Mouse (Mus musculus): ENCODE measurements around the gene Mtrex.
A peak's percentile ranks its signal among the peaks of the same experiment; 100 is the strongest.

The Mtrex gene

DNA sequence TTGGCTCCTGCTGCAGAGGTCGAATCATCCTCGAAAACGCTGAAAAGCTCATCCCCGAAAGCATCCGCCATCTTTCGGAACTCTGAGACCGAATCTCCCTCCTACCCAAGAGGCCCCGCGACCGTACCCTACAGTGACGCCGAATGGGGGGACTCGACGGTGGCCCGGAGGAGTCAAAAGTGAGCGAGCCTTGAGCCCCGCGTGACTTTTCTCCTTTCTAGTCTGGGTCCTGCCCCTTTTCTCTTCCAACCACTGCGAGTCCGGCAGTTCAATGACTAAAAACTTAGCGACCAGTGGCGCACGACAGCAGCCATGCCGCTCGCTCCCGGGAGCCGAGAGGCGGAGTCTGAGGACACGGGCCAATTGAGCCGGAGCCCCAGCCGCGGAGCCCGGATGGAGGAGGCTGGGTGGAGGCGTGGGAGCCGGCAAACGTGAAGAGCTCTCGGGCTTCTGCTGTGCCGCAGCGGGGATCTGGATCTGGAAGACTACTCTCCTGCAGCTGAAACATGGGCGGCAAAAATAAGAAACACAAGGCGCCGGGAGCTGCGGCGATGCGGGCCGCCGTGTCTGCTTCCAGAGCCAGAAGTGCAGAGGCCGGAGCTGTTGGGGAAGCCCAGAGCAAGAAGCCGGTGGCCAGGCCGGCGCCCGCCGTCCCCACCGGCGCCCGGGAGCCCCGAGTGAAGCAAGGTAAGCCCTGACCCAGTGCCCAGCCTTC, at the start of gene Mtrex, which contains the start of gene Dhx29:
Gene Mtrex, minus strand, starts transcription at position 112 of the 715 bp plus-strand sequence.
Gene Dhx29, plus strand, starts transcription at position 168 of the 715 bp plus-strand sequence.
- DNase-seq (ENCODE audit: low spot score in 2 of 2), result peak; percentile 99 to 100

DNA sequence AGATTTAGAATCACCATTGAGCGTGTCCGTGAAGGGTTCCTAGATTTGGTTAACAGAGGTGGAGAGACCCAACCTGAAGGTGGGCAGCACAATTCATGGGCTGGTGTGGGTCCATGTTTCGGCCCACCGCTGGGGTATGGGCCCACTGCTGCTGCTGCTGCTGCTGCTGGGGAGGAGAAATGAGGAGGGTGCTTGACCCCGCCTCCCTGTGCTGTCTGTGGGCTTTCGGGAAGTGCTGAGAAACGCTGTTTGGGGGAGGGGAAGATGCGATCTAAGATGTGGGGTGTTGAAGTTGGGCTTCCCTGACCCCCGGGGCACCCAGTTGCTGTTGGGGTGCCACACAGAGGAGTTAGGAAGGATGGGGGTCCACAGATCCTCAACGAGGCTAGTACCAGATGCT, 49.5 kb upstream of the Mtrex start:
- no peak for DNase-seq (ENCODE audit: low spot score in 2 of 2)

- DNase-seq (ENCODE audit: low spot score in 2 of 2), result no peak
Measured at GRCm38 (mm10) chr13:112967267-112967666, 40.1 kb upstream of the Mtrex start.

DNA sequence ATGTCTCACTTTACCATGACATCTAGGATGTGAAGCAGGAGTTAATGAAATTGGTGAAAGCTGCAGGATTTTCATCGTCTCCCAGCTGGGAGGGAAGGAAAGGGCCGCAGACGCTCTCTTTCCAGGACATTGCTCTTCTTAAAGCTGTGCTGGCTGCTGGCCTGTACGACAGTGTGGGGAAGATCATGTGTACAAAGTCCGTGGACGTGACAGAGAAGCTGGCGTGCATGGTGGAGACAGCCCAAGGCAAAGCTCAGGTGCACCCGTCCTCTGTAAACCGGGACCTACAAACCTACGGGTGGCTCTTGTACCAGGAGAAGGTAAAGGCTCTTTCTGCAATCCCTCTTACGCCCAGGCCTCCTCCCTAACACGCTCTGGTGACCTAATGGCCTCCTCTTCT, 37.2 kb upstream of the Mtrex start:
- DNase-seq (ENCODE audit: low spot score in 2 of 2), result no peak

DNA sequence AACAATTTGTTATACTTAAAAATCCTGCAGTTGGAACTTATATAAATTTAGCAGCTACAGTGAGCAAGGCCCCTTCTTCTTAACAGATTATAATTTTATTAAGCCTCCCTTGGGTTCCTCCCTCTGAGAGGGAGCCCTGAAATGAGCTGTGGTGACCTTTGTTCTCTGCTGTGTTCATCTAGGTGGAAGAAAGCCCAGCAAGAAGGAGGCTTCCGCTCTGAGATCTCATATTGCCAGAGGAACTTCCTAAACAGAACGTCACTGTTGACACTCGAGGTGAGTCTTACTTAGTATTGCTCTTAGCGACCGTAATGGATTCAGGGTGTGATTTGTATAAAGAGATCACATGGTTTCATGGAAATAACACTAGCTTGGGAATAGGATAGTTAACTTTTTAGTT, 35.9 kb upstream of the Mtrex start:
- no peak for DNase-seq (ENCODE audit: low spot score in 2 of 2)

DNA sequence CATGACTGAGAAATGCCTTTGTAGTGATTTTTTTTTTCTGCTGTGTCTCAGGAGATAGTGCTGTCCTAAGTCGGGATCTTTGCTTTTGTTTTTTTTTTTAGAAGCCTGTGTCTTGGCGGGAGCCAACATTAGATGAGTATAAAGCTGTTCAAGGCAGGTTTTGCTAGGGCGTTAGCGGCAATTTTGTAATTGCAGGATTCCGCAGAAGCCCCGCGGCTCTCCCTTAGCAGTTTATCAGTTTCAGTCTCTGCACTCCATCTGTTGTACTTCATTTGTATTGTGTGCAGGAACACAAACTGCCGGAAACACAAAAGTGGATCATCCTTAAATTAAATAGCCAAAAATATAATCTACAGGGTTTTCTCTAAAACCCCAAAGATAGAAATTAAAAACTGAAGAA, 26.9 kb upstream of the Mtrex start:
- no peak for DNase-seq (ENCODE audit: low spot score in 2 of 2)

DNA sequence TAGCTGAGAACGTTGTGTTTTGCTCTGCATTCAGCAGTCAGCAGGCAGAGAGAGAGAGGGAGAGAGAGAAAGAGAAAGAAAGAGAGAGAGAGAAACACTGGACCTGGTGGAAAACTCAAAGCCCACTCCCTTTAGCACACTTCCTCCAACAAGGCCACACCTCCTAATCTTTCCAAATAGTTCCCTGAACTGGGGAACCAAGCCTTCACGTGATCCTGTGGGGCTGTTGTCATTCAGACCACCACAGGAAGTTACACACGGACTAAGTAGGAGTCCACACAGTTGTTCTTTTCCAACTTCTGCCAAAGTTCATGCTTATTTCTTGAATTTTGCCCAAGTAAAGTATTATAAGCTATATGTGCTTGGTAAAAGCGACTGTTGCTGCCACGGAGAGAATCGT, 18.7 kb upstream of the Mtrex start:
- DNase-seq (ENCODE audit: low spot score in 2 of 2), result no peak

GRCm38 (mm10) chr13:112945312-112945711, 18.1 kb upstream of the Mtrex start:
- DNase-seq (ENCODE audit: low spot score in 2 of 2), result no peak

GRCm38 (mm10) chr13:112941879-112942330, 14.7 kb upstream of the Mtrex start:
- DNase-seq (ENCODE audit: low spot score in 2 of 2), result no peak

DNA sequence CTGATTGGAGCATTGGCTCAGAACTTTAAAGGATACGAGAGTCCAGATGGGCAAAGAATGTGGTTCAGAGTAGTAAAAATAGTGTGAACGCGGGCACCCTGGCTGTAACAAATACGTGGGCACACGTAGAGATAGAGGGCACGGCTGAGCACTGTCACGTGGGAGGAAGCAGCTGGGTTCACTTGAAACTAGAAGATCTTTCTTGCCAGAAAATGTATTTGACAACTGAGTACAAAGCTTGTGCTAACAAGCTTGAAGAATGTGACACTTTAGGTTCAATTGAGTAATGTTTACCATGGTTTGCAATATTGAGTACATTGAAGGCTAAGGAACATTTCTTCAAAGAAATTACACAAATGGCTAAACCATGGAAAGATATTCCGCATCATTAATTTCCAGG, 10.9 kb upstream of the Mtrex start:
- DNase-seq (ENCODE audit: low spot score in 2 of 2), result no peak

- DNase-seq (ENCODE audit: low spot score in 2 of 2), result no peak
Measured at GRCm38 (mm10) chr13:112928038-112928668, 955 bp upstream of the Mtrex start.

- DNase-seq (ENCODE audit: low spot score in 2 of 2), result peak; percentile 4 to 13
Measured at GRCm38 (mm10) chr13:112926796-112927195, 402 bp downstream of the Mtrex start.

- DNase-seq (ENCODE audit: low spot score in 2 of 2), result no peak
Measured at GRCm38 (mm10) chr13:112925976-112926375, 1.2 kb downstream of the Mtrex start.

DNA sequence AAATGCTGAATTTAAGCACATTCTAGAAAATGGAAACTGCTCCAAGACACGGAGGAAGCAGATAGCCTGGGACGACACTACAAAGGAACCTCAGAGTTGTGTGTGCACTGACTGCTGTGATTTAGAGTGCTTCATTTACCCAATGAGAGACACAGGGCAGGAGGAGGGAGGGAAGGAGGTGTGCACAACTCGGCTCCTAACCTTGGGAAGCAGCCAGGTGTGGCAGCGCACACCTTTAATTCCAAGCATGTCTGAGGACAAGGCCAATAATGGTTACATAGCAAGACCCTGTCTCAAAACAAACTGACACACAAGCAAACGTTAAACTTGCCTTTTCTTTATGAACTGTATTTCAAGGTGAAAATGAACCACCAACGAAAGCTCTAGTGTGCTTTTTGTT, 1.9 kb downstream of the Mtrex start:
- no peak for DNase-seq (ENCODE audit: low spot score in 2 of 2)

DNA sequence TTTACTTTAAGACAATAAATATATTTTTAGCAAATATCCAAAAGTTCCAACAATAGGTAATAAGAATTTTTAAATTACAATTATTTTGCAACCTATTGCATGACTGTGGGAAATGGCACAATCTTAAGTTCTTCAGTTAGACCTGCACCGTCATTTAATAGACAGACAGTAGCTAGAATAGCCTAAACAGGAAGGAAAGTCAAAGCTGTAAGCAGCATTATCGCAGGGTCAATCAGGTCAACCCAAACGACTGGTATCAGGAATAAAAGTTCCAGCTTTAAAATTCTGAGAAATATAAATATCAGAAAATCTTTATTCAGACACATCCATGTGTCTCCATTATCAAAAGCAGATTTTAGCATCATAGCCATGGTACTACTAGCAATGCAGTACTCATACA, 6.3 kb downstream of the Mtrex start:
- DNase-seq (ENCODE audit: low spot score in 2 of 2), result no peak

DNA sequence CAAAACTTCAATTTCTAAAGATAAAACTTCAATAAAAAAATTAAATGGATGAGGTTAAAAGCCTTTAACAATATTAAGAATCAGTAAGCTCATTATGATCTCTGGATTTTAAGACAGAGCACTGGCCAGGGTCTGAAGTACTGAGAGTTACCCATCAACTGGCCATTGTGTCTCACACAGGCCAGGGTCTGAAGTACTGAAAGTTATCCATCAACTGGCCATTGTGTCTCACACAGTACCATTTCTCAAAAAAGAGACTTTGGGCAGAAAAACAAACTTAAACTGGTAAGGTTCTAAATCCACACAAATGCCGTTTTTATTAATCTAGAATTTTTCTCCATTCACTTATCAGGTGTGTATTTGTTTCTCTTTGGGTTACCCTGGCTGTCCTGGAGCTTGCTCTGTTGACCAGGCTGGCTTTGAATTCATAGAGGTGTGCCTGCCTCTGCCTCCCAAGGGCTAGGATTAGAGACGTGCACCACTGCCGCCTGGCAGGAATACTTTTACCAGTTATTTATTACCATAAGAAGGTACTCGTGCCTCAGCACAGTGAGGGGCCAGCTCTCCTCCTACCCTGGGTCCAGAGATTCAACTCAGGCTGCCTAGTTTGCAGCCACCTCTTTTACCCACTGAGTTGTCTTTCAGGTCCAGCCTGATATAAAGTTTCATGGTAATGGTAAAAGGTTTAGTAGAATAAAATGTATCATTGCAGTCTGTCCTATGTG, 7.9 kb downstream of the Mtrex start:
- DNase-seq (ENCODE audit: low spot score in 2 of 2), result no peak

- DNase-seq (ENCODE audit: low spot score in 2 of 2), result no peak
Measured at GRCm38 (mm10) chr13:112910434-112910833, 16.8 kb downstream of the Mtrex start.

DNA sequence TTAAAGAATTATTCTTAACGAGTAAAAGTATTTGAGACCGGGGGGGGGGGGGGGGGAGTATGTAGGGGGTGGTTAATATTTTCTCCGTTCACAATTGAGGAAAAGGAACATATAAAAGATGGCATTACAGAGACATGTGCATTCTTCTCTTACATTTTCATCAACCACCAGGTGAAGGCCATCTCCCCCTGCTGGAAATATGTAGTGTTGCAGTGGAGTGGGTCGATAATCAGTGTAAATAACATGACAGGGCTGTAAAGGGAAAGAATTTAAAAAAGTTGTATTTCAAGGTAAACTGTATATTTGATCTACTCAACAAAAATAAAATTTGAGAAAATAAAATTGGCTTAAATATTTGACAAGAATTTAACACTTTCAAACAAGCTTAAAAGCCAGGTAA, 17.5 kb downstream of the Mtrex start:
- peak; percentile 3 to 20 for DNase-seq (ENCODE audit: low spot score in 2 of 2)

DNA sequence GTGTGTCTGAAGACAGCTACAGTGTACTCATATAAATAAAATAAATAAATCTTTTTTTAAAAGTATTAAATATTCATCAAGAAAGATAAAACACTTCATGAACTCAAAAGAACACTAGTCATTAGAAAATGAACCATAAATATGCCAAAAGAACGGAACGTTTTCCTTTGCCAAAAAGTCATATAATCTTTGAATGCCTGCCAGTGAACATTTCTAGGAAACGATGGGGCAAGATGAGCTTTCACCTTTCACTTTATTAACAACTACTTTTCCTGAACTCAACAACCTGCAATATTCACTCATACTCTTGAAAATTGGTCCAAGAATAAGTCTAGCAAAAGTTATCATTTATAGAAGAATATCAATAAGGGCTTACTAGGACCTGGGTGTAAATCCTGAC, 25.0 kb downstream of the Mtrex start:
- no peak for DNase-seq (ENCODE audit: low spot score in 2 of 2)

GRCm38 (mm10) chr13:112887234-112887633, 40.0 kb downstream of the Mtrex start:
- no peak for DNase-seq (ENCODE audit: low spot score in 2 of 2)

DNA sequence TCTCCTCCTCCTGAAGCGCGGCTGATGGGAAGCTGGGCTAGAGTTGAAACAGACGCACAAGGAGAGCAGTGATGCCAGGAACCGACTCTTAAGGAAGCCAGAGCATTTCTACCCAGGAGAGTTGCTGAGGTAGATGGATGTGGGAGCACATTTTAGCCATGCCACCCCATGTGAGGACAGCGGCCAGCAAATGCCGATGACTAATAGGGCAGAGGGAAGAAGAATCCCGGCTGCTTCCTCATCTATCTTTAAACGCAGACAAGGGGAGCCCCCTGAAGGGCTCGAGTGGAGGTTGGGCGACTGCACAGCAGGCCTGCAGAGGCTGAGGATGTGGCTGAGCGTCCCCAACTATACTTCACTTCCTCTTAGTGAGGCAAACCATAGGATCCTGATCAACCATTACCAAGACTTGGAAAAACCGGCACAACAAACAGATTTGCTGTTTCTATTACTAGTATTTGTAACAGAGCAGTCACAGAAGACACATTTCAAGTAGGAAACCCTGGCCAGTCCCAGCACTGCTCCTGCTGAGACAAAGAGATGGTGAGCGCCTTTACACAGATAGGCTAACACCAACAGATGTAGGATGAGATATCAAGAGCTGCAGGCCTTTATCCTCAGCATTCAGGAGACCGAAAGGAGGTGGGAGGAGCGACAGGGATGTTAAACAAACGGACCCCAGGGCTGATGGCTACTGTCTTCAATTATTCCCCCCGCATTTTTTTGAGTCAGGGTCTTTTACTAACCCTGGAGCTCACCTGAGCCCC, 55.5 kb downstream of the Mtrex start:
- DNase-seq (ENCODE audit: low spot score in 2 of 2), result no peak
